Mouse (Mus musculus) intestine, postnatal 0 days (tissue): ENCODE measurements around the gene Krba1. TPM values are rescaled to one million over a fixed set of nuclear protein-coding genes. Genes with fewer than 3 reads are reported as not detected.

Source experiments
- ATAC-seq: fragments of 200-750 bp; cut with Nextera tagmentation; 2 replicates; pipeline ENCODE4 v1.8.0; 2017; ENCODE audit warnings: mild to moderate bottlenecking, moderate TSS enrichment, moderate library complexity
- H3K27ac ChIP-seq: fragments of 300-500 bp; sonication (generic); 2 replicates; pipeline ENCODE4 v1.5.1; 2014; ENCODE audit warnings: mild to moderate bottlenecking, low read depth, low read length, moderate library complexity
- H3K27me3 ChIP-seq: fragments of 300-500 bp; sonication (generic); replicated peaks from 2 replicates; pipeline ENCODE4 v1.6.1; 2014; ENCODE audit warnings: low read length, mixed read lengths; ENCODE audit not compliant: control insufficient read depth, insufficient read depth
- H3K36me3 ChIP-seq: fragments of 300-500 bp; sonication (generic); 2 replicates; pipeline ENCODE4 v1.6.1; 2014; ENCODE audit warnings: mild to moderate bottlenecking, moderate library complexity; ENCODE audit not compliant: control insufficient read depth, insufficient read depth
- H3K4me1 ChIP-seq: fragments of 300-500 bp; sonication (generic); replicated peaks from 2 replicates; pipeline ENCODE4 v1.6.1; 2014; ENCODE audit warnings: antibody characterized with exemption, low read length, mixed read lengths; ENCODE audit not compliant: control insufficient read depth, insufficient read depth
- H3K4me2 ChIP-seq: fragments of 300-500 bp; sonication (generic); replicated peaks from 2 replicates; pipeline ENCODE4 v1.6.1; 2014; ENCODE audit warnings: low read depth, mild to moderate bottlenecking, moderate library complexity
- H3K4me3 ChIP-seq: fragments of 300-500 bp; sonication (generic); 2 replicates; pipeline ENCODE4 v1.5.1; 2014; ENCODE audit warnings: low read depth, low read length
- H3K9ac ChIP-seq: fragments of 300-500 bp; sonication (generic); 2 replicates; pipeline ENCODE4 v1.6.1; 2014; ENCODE audit warnings: mild to moderate bottlenecking, low read depth, low read length
- H3K9me3 ChIP-seq: fragments of 300-500 bp; sonication (generic); 2 replicates; pipeline ENCODE4 v1.6.1; 2016; ENCODE audit warnings: mixed run types; ENCODE audit not compliant: control insufficient read depth
- CTCF ChIP-seq: sonication (generic); IDR thresholded peaks from 2 replicates; pipeline ENCODE4 v1.5.1; 2016; ENCODE audit warnings: low read depth, mild to moderate bottlenecking, control low read depth, antibody characterized with exemption, moderate library complexity
- WGBS: fragments of 180-500 bp; shearing (Covaris S2); extraction: QIAGEN DNeasy Blood & Tissue Kit; methylation state at CpG from one replicate; pipeline ENCODE4 v1.1.7; 2014; 5-methylcytosine and 5-hydroxymethylcytosine counted together
- polyA plus RNA-seq: library from polyadenylated mRNA; unstranded; fragments of >200 nt; fragmentation: Nextera tagmentation; extraction: Ambion mirVana; gene quantifications from 2 replicates; pipeline ENCODE4 v1.2.1, GENCODE M21; 2015

Gene Krba1
- polyA plus RNA-seq, 1 experiment from 2014 or later: 20.1 TPM

DNA sequence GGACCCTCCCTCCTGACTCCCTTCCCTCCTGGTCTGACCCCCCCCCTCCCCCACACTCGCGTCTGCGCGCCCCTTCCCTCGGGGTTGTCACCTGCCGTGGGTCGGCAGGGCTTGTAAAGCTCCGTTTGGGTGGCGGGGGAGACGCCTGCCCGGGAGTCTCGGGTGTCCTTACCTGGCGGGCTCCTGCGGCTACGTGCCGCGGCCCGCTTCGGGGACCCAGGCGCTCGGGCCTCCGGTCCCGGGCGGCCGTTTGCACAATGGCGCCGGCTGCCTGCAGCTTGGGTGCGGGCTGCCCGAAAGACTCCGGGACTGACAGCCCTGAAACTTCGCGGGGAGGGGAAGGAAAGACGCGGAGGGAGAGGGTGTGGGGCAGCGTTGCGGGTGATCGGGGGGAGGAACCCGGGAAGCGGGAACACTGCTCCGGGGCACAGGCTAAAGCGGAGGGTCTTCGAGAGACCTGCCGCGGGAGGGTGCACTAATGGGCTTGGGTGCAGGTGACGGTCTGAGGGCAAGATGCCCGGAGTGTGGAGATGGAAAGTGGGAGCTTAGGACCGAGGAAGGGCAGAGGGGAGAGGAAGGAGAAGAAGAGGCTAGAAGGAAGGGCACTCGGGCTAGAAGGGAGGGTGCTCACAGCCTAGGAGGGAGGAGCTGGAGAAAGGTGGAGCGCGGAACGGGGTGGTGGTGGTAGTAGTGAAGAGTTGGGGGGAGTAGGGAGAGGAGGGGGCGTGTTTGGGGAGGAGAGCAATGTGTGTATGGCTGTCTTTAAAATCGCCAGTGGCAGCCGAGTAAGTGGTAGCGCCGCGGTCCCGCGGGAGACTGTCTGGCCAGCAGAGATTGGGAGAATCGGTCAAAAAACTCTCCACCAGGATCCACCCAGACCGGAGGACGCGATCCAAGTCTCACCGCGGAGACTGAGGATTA, 50.1 kb downstream of the Krba1 start, which contains the start of gene Zfp467:
Zfp467 (minus strand) TSS at position 645 of the 921 bp plus-strand sequence.
- H3K36me3 ChIP-seq: peaks cover 18% of the 10 kb centered on the region
- H3K4me2 ChIP-seq: peak within 1 kb of the TSS; percentile 94
- no peaks in the 10 kb centered on the region; the same call in none of the 2 replicates for H3K4me1 ChIP-seq
- under 1% methylated on average over 64 of the region's 65 CpGs for WGBS
- no peaks in the 10 kb centered on the region for H3K27me3 ChIP-seq
- H3K27ac ChIP-seq: peak within 1 kb of the TSS; percentile 91
- no peaks in the 10 kb centered on the region for H3K9me3 ChIP-seq
- peak within 1 kb of the TSS; percentile 80 for H3K9ac ChIP-seq
- TF ChIP-seq CTCF: peak; percentile 17; the same call in 1 of the 2 replicates
- peak; percentile 26 for ATAC-seq
- H3K4me3 ChIP-seq: peak within 1 kb of the TSS; percentile 78

DNA sequence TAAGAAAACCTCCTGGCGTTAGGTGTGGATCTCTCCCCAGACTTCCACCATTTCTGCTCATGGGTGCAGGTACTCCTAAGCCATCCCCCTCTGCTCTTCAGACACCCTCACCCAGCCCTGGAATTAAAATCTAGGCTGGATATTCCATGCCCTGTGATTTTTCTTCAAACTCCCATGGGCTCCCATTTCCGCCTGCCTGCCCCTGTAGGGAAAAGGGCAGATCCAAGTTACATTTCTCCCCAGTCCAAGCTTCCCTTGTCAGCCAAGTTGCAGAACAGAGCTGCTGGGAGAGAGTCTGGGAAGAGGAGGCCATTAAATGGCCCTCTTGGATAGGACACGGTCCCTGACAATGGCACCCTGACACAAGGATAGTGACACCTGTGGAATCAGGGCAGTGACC, 50.9 kb downstream of the Krba1 start:
- H3K4me1 ChIP-seq: no peaks in the 10 kb centered on the region; the same call in none of the 2 replicates

DNA sequence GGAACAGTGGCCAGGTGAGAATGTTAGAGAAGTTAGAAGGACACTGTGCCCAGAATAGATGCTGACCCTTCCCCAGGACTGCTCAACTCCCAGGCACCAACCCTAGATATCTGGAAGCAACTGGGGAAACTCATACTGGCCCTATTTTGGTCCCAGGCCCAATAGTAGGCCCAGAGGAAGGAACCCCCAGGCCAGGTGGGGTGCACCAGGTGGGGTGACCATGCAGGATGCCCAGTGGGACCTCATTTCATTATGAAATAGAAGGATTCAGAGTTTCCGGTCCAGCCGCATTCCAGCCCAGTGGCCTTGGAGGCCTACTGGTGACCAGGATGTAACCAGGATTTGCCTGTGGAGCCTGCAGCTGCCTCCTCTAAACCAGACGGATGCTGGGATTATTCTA, 51.5 kb downstream of the Krba1 start:
- Histone ChIP-seq H3K4me3 (no peak overlapping the region), H3K36me3 (peaks cover 8% of the 10 kb centered on the region), H3K4me2 (no peak overlapping the region), H3K27me3 (no peaks in the 10 kb centered on the region), H3K9me3 (no peaks in the 10 kb centered on the region), H3K9ac (no peak overlapping the region), H3K27ac (no peak overlapping the region), H3K4me1 (no peaks in the 10 kb centered on the region; the same call in none of the 2 replicates)
- no peak for ATAC-seq
- no peak for TF ChIP-seq CTCF
- 73% methylated on average over 3 of the region's 3 CpGs for WGBS

More for the DNA sequence above, 50.9 kb downstream of the Krba1 start:
- Histone ChIP-seq H3K27me3 (no peaks in the 10 kb centered on the region), H3K36me3 (peaks cover 14% of the 10 kb centered on the region), H3K27ac (0 out of 2 replicates have a peak overlapping the region, but pooled peaks have one; percentile 91), H3K9ac (peak overlapping the region; percentile 80; the same call in 1 of the 2 replicates), H3K4me2 (peak overlapping the region; percentile 94), H3K9me3 (no peaks in the 10 kb centered on the region), H3K4me3 (peak overlapping the region; percentile 78)
- ATAC-seq: no peak
- 33% methylated on average over 3 of the region's 3 CpGs for WGBS
- no peak for TF ChIP-seq CTCF

DNA sequence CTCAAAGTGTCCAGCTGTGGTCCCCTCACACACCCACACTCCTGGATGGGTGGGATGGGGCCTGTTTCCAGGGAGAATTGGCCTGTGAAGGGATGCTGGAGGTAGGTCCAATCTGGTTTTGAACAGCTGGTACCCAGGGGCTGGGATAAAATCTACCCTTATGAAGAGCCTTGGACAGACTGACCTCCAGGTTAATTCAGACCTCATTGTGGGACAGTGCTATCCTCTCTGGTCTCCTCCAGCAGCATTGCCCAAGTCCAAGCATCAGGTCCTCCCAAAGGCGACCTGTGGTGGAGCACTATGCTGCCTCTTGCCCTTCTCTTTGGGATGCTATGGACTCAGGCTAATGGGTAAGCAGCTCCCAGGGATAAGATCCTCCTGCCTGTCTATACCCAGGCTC, 52.5 kb downstream of the Krba1 start, which contains the start of gene Sspo:
Sspo (plus strand) TSS at position 301 of the 400 bp plus-strand sequence.
- H3K27ac ChIP-seq: no peak within 1 kb of the TSS
- no peak for ATAC-seq

GRCm38 (mm10) chr6:48448527-48448926, 53.1 kb downstream of the Krba1 start:
- Histone ChIP-seq H3K27me3 (no peaks in the 10 kb centered on the region), H3K9me3 (no peaks in the 10 kb centered on the region), H3K27ac (no peak overlapping the region), H3K4me1 (no peaks in the 10 kb centered on the region; the same call in none of the 2 replicates), H3K4me3 (no peak overlapping the region), H3K9ac (no peak overlapping the region), H3K4me2 (no peak overlapping the region), H3K36me3 (no peaks in the 10 kb centered on the region)
- ATAC-seq: no peak
- no peak for TF ChIP-seq CTCF
- 76% methylated on average over 7 of the region's 7 CpGs for WGBS

More for the DNA sequence above, 52.5 kb downstream of the Krba1 start, which contains the start of gene Sspo:
- 92% methylated on average over 1 of the region's 1 CpGs for WGBS
- Histone ChIP-seq H3K9me3 (no peaks in the 10 kb centered on the region), H3K4me2 (no peak within 1 kb of the TSS), H3K9ac (no peak within 1 kb of the TSS), H3K27me3 (no peaks in the 10 kb centered on the region), H3K4me3 (no peak within 1 kb of the TSS), H3K36me3 (no peaks in the 10 kb centered on the region), H3K4me1 (no peaks in the 10 kb centered on the region; the same call in none of the 2 replicates)
- TF ChIP-seq CTCF: no peak

DNA sequence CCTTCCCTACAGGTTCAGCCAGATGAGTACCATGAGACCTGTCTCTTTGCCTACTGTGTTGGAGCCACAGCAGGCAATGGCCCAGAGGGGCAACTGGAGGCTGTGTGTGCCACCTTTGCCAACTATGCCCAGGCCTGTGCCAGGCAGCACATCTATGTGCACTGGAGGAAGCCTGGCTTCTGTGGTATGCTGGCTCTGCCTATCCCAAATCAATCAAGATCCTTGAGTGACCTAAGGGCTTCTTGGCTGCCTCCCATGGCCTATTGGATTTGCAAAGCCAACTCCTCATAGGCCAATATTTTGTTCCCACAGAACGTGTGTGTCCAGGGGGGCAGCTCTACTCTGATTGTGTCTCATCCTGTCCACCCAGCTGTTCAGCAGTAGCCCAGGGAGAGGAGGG, 56.8 kb downstream of the Krba1 start:
- Histone ChIP-seq H3K4me3 (no peak overlapping the region), H3K4me2 (no peak overlapping the region), H3K4me1 (no peaks in the 10 kb centered on the region; the same call in 1 of the 2 replicates), H3K27ac (no peak overlapping the region), H3K9ac (no peak overlapping the region), H3K9me3 (no peaks in the 10 kb centered on the region), H3K36me3 (no peaks in the 10 kb centered on the region), H3K27me3 (no peaks in the 10 kb centered on the region)
- ATAC-seq: no peak
- no peak for TF ChIP-seq CTCF
- 62% methylated on average over 1 of the region's 1 CpGs for WGBS
